29 mouse cellular contexts compared by ENCODE assay signal in genomic region chr14:86365032-86365431, GRCm38 (mm10).
DNase-seq lines count a peak whose midpoint lies in the region; ATAC-seq lines count a peak whose summit lies in the region.
"Had no signal": no experiment of that assay in that cellular context is flagged by ENCODE, and none has a peak within 500 bp of the region (broad histone marks: within the 10 kb centered on the region; RNA-seq: fewer than 3 reads in every experiment).

No protein-coding gene starts in this region.

- H3K9me3 ChIP-seq in heart, embryonic 12.5 days (replicated peaks): no peaks in the 10 kb centered on the region
- no peaks in the 10 kb centered on the region for H3K9me3 ChIP-seq in limb, embryonic 15.5 days
- no peaks in the 10 kb centered on the region for H3K9me3 ChIP-seq in limb, embryonic 10.5 days (replicated peaks)
- no peaks in the 10 kb centered on the region for H3K9me3 ChIP-seq in midbrain, embryonic 13.5 days
- H3K9me3 ChIP-seq in midbrain, embryonic 14.5 days (ENCODE audit: control insufficient read depth, low read length): no peaks in the 10 kb centered on the region
- H3K9me3 ChIP-seq: embryonic facial prominence, embryonic 13.5 days; forebrain, embryonic 12.5 days; forebrain, embryonic 15.5 days; heart, embryonic 15.5 days had no signal

- H3K27ac ChIP-seq in heart, embryonic 12.5 days (ENCODE audit: poor library complexity, severe bottlenecking): no peak overlapping the region
- no peak overlapping the region for H3K27ac ChIP-seq in limb, embryonic 15.5 days
- H3K27ac ChIP-seq in limb, embryonic 10.5 days: no peak overlapping the region
- no peak overlapping the region for H3K27ac ChIP-seq in midbrain, embryonic 13.5 days
- no peak overlapping the region for H3K27ac ChIP-seq in midbrain, embryonic 14.5 days (replicated peaks; ENCODE audit: low read depth, low read length)
- H3K27ac ChIP-seq: embryonic facial prominence, embryonic 13.5 days; forebrain, embryonic 12.5 days; forebrain, embryonic 15.5 days; heart, adult 2 months; heart, embryonic 15.5 days; hindbrain, embryonic 14.5 days; hindbrain, postnatal 0 days had no signal

- ATAC-seq in heart, embryonic 12.5 days (ENCODE audit: insufficient number of reproducible peaks, low FRiP score): peak; percentile 36; the same call in 1 of the 2 replicates
- 0 out of 2 replicates have a peak, but pooled peaks have one; percentile 48 for ATAC-seq in limb, embryonic 15.5 days (ENCODE audit: insufficient number of reproducible peaks, low FRiP score, low TSS enrichment, low read depth)
- ATAC-seq in midbrain, embryonic 13.5 days: peak; percentile 50; the same call in 1 of the 2 replicates
- ATAC-seq in midbrain, embryonic 14.5 days (ENCODE audit: low FRiP score, low TSS enrichment): no peak; the same call in 1 of the 2 replicates
- ATAC-seq: forebrain, embryonic 15.5 days; hindbrain, postnatal 0 days; inflammation-experienced regulatory T-cells, adult 6 months; Patski had no signal

- H3K36me3 ChIP-seq in heart, embryonic 12.5 days: no peaks in the 10 kb centered on the region
- no peaks in the 10 kb centered on the region for H3K36me3 ChIP-seq in limb, embryonic 15.5 days
- H3K36me3 ChIP-seq in limb, embryonic 10.5 days: no peaks in the 10 kb centered on the region
- H3K36me3 ChIP-seq in midbrain, embryonic 13.5 days: no peaks in the 10 kb centered on the region
- H3K36me3 ChIP-seq in midbrain, embryonic 14.5 days (ENCODE audit: control insufficient read depth, insufficient read depth, low read length): no peaks in the 10 kb centered on the region
- H3K36me3 ChIP-seq: embryonic facial prominence, embryonic 13.5 days; forebrain, embryonic 12.5 days; forebrain, embryonic 15.5 days; G1E; heart, embryonic 15.5 days had no signal

- intact Hi-C loops in heart, postnatal 36 days (cut with DNase I): no loop called here

- no peak overlapping the region for H3K9ac ChIP-seq in heart, embryonic 12.5 days
- H3K9ac ChIP-seq in limb, embryonic 15.5 days: no peak overlapping the region
- no peak overlapping the region for H3K9ac ChIP-seq in midbrain, embryonic 13.5 days (replicated peaks)
- no peak overlapping the region for H3K9ac ChIP-seq in midbrain, embryonic 14.5 days (replicated peaks; ENCODE audit: low read length)
- H3K9ac ChIP-seq: embryonic facial prominence, embryonic 13.5 days; forebrain, embryonic 12.5 days; forebrain, embryonic 15.5 days; heart, embryonic 15.5 days; hindbrain, embryonic 14.5 days had no signal

- H3K4me3 ChIP-seq in heart, embryonic 12.5 days: no peak overlapping the region
- H3K4me3 ChIP-seq in limb, embryonic 15.5 days: no peak overlapping the region
- no peak overlapping the region for H3K4me3 ChIP-seq in limb, embryonic 10.5 days
- no peak overlapping the region for H3K4me3 ChIP-seq in midbrain, embryonic 13.5 days (replicated peaks)
- H3K4me3 ChIP-seq in midbrain, embryonic 14.5 days (replicated peaks; ENCODE audit: low read depth, low read length): no peak overlapping the region
- H3K4me3 ChIP-seq: embryonic facial prominence, embryonic 13.5 days; erythroblast, embryonic 14.5 days; forebrain, embryonic 12.5 days; forebrain, embryonic 15.5 days; heart, adult 2 months; heart, embryonic 15.5 days had no signal

- no peaks in the 10 kb centered on the region for H3K27me3 ChIP-seq in heart, embryonic 12.5 days (replicated peaks)
- H3K27me3 ChIP-seq in limb, embryonic 15.5 days: no peaks in the 10 kb centered on the region
- no peaks in the 10 kb centered on the region for H3K27me3 ChIP-seq in limb, embryonic 10.5 days (ENCODE audit: low read depth, poor library complexity, severe bottlenecking)
- H3K27me3 ChIP-seq in midbrain, embryonic 13.5 days: no peaks in the 10 kb centered on the region
- H3K27me3 ChIP-seq in midbrain, embryonic 14.5 days (ENCODE audit: control insufficient read depth, insufficient read depth, low read length): no peaks in the 10 kb centered on the region
- H3K27me3 ChIP-seq: CH12.LX; embryonic facial prominence, embryonic 13.5 days; forebrain, embryonic 12.5 days; forebrain, embryonic 15.5 days; heart, embryonic 15.5 days had no signal

- 82% methylated on average over 2 of the region's 2 CpGs for WGBS in heart, embryonic 12.5 days
- WGBS in limb, embryonic 15.5 days: 91% methylated on average over 2 of the region's 2 CpGs
- WGBS in limb, embryonic 10.5 days: 93% methylated on average over 2 of the region's 2 CpGs
- 91% methylated on average over 2 of the region's 2 CpGs for WGBS in midbrain, embryonic 13.5 days
- 84% methylated on average over 2 of the region's 2 CpGs for WGBS in midbrain, embryonic 14.5 days

- no peak for DNase-seq in heart, postnatal 36 days
- no peak for DNase-seq in limb, embryonic 10.5 days (ENCODE audit: low spot score)
- DNase-seq in midbrain, embryonic 14.5 days: no peak
- DNase-seq in gastrocnemius, adult 18-20 months (ENCODE audit: low spot score): no peak
- DNase-seq: adrenal gland, postnatal 10 days; adrenal gland, postnatal 36 days; B cell, adult 2 months; cerebellum, adult 18-20 months; cerebellum, adult 9-10 months; cerebellum, postnatal 14 days; gastrocnemius, postnatal 10 days; gastrocnemius, postnatal 36 days; heart, adult 2 months; heart, postnatal 14 days had no signal

- no peak overlapping the region for H3K4me2 ChIP-seq in heart, embryonic 12.5 days
- H3K4me2 ChIP-seq in limb, embryonic 15.5 days: no peak overlapping the region
- H3K4me2 ChIP-seq in midbrain, embryonic 13.5 days (replicated peaks): no peak overlapping the region
- H3K4me2 ChIP-seq in midbrain, embryonic 14.5 days (ENCODE audit: low read length): no peak overlapping the region
- H3K4me2 ChIP-seq: embryonic facial prominence, embryonic 13.5 days; forebrain, embryonic 12.5 days; forebrain, embryonic 15.5 days; heart, embryonic 11.5 days; heart, embryonic 15.5 days; hindbrain, embryonic 14.5 days had no signal

- 0 out of 2 replicates have a peak, but pooled peaks cover 4% of the 10 kb centered on the region for H3K4me1 ChIP-seq in heart, embryonic 12.5 days (replicated peaks)
- no peaks in the 10 kb centered on the region for H3K4me1 ChIP-seq in limb, embryonic 15.5 days
- no peaks in the 10 kb centered on the region for H3K4me1 ChIP-seq in limb, embryonic 10.5 days
- peaks cover 9% of the 10 kb centered on the region; the same call in 1 of the 2 replicates for H3K4me1 ChIP-seq in midbrain, embryonic 13.5 days (replicated peaks)
- H3K4me1 ChIP-seq in midbrain, embryonic 14.5 days (ENCODE audit: control insufficient read depth, insufficient read depth, low read length): peaks cover 9% of the 10 kb centered on the region; the same call in 1 of the 2 replicates
- H3K4me1 ChIP-seq: heart, embryonic 15.5 days had no signal
